Mouse (Mus musculus) kidney, postnatal 0 days (tissue): ENCODE data around the gene Clec2e. TPM values are rescaled to one million over a fixed set of nuclear protein-coding genes. Genes with fewer than 3 reads are reported as not detected.
"Not testable (repeated sequence)": the region's sequence is repeated elsewhere in the genome, so short reads cannot be mapped to it uniquely, and the experiment has no call there.

Experiments
- ATAC-seq: fragments of 200-750 bp; cut with Nextera tagmentation; replicated peaks from 2 replicates; pipeline ENCODE4 v1.8.0; 2017; ENCODE audit warnings: low read depth, moderate number of reproducible peaks, moderate TSS enrichment, moderate library complexity; ENCODE audit not compliant: low FRiP score
- DNase-seq: peaks from one replicate; pipeline ENCODE4 v3.0.0-alpha.2; 2016; ENCODE audit warnings: low spot score
- H3K27ac ChIP-seq: fragments of 300-500 bp; sonication (generic); 2 replicates; pipeline ENCODE4 v1.5.1; 2014; ENCODE audit warnings: mild to moderate bottlenecking
- H3K27me3 ChIP-seq: fragments of 300-500 bp; sonication (generic); 2 replicates; pipeline ENCODE4 v1.6.1; 2014; ENCODE audit warnings: low read length, mixed read lengths; ENCODE audit not compliant: insufficient read depth
- H3K36me3 ChIP-seq: fragments of 300-500 bp; sonication (generic); 2 replicates; pipeline ENCODE4 v1.6.1; 2014; ENCODE audit warnings: low read length, mixed read lengths; ENCODE audit not compliant: insufficient read depth
- H3K4me1 ChIP-seq: fragments of 300-500 bp; sonication (generic); replicated peaks from 2 replicates; pipeline ENCODE4 v1.6.1; 2014; ENCODE audit warnings: antibody characterized with exemption, low read length, mixed read lengths; ENCODE audit not compliant: insufficient read depth
- H3K4me2 ChIP-seq: fragments of 300-500 bp; sonication (generic); 2 replicates; pipeline ENCODE4 v1.6.1; 2014; ENCODE audit warnings: mild to moderate bottlenecking, low read length, moderate library complexity, mixed read lengths
- H3K4me3 ChIP-seq: fragments of 300-500 bp; sonication (generic); replicated peaks from 2 replicates; pipeline ENCODE4 v1.5.1; 2014; ENCODE audit warnings: low read depth, low read length
- H3K9ac ChIP-seq: fragments of 300-500 bp; sonication (generic); 2 replicates; pipeline ENCODE4 v1.6.1; 2014; ENCODE audit warnings: low read depth, low read length
- H3K9me3 ChIP-seq: fragments of 300-500 bp; sonication (generic); replicated peaks from 2 replicates; pipeline ENCODE4 v1.6.1; 2016; ENCODE audit warnings: low read length, inconsistent platforms, mixed read lengths
- CTCF ChIP-seq: IDR thresholded peaks from 2 replicates; pipeline ENCODE4 v1.5.1; 2016; ENCODE audit warnings: antibody characterized with exemption, low read depth, mild to moderate bottlenecking, moderate library complexity
- WGBS: fragments of 180-500 bp; shearing (Covaris S2); extraction: QIAGEN DNeasy Blood & Tissue Kit; methylation state at CpG from one replicate; pipeline ENCODE4 v1.1.7; 2014; 5-methylcytosine and 5-hydroxymethylcytosine counted together
- polyA plus RNA-seq: library from polyadenylated mRNA; unstranded; fragments of >200 nt; fragmentation: Nextera tagmentation; extraction: Ambion mirVana; gene quantifications from 2 replicates; pipeline ENCODE4 v1.2.1, GENCODE M21; 2015

Gene Clec2e
- polyA plus RNA-seq, 1 experiment from 2014 or later = not detected

DNA sequence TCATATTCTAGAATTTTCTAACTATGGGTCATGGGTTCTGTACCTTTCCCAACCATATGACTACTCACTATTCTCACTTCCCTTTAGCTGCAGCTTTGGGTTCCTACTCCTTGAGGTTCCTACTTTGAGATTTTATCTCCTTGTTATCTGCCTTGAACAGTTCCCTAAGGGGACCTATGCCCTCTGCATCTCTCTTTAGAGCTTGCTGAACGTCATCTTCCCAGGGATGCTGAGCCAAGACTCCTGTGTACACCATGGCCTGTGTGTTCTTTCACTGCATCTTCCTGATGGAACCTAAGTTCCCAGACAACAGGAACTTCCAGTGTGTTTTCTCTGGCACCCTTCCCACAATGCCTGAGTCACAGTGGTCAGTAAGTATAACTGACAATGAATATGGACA, 2.8 kb downstream of the Clec2e start:
- Histone ChIP-seq H3K27me3 (no peaks in the 10 kb centered on the region), H3K4me3 (no peak overlapping the region), H3K4me2 (no peak overlapping the region), H3K9ac (no peak overlapping the region), H3K36me3 (no peaks in the 10 kb centered on the region), H3K27ac (no peak overlapping the region), H3K4me1 (no peaks in the 10 kb centered on the region), H3K9me3 (no peaks in the 10 kb centered on the region)
- no peak for TF ChIP-seq CTCF
- 45% methylated on average over 1 of the region's 1 CpGs for WGBS
- no peak for ATAC-seq
- no peak for DNase-seq

GRCm38 (mm10) chr6:129095166-129095565, 5.5 kb downstream of the Clec2e start:
- H3K4me2 ChIP-seq = no peak overlapping the region
- H3K9me3 ChIP-seq = no peaks in the 10 kb centered on the region
- H3K4me3 ChIP-seq = no peak overlapping the region
- H3K9ac ChIP-seq = no peak overlapping the region
- no peaks in the 10 kb centered on the region for H3K27me3 ChIP-seq
- H3K36me3 ChIP-seq = no peaks in the 10 kb centered on the region
- no peak; the same call in 1 of the 2 replicates for ATAC-seq
- DNase-seq = peak; percentile 82
- peak; percentile 76 for TF ChIP-seq CTCF
- no peaks in the 10 kb centered on the region for H3K4me1 ChIP-seq
- no peak overlapping the region for H3K27ac ChIP-seq

- not testable (repeated sequence) for H3K4me3 ChIP-seq, ATAC-seq, H3K27ac ChIP-seq, H3K9me3 ChIP-seq, H3K4me2 ChIP-seq, H3K4me1 ChIP-seq, H3K9ac ChIP-seq, DNase-seq, H3K27me3 ChIP-seq, H3K36me3 ChIP-seq
- WGBS = 95% methylated on average over 8 of the region's 8 CpGs
Observed at GRCm38 (mm10) chr6:129088596-129088995, 12.1 kb downstream of the Clec2e start.

DNA sequence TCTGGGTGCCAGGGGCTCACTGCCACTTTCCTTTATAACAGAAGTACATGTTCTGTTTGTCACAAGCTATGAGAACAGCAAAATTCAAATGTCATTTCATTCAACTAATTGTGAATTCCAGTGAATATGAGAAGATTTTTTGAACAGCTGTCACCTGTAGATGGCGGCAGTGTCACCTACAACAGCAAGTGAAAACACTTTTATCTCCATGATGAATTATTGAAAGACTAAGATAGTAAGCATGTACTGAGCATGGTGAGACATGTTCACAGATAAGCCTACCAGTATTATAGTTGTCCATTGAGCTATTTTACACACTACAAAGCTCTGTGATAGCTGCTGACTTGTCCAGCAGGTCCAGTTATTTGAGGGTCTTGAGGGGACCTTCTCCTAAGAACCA, 12.6 kb downstream of the Clec2e start:
- Histone ChIP-seq H3K4me2 (no peak overlapping the region), H3K9me3 (no peaks in the 10 kb centered on the region), H3K4me1 (no peaks in the 10 kb centered on the region), H3K4me3 (no peak overlapping the region), H3K36me3 (no peaks in the 10 kb centered on the region), H3K27me3 (no peaks in the 10 kb centered on the region), H3K27ac (no peak overlapping the region), H3K9ac (no peak overlapping the region)
- no peak for ATAC-seq
- peak; percentile 65 for TF ChIP-seq CTCF
- 75% methylated on average over 1 of the region's 1 CpGs for WGBS
- peak; percentile 33 for DNase-seq

- H3K4me2 ChIP-seq, DNase-seq, H3K9me3 ChIP-seq, H3K4me1 ChIP-seq, H3K27ac ChIP-seq, H3K27me3 ChIP-seq, H3K9ac ChIP-seq, H3K36me3 ChIP-seq, H3K4me3 ChIP-seq, ATAC-seq: not testable (repeated sequence)
- 79% methylated on average over 2 of the region's 2 CpGs for WGBS
Observed at GRCm38 (mm10) chr6:129086031-129086430, 14.7 kb downstream of the Clec2e start.

DNA sequence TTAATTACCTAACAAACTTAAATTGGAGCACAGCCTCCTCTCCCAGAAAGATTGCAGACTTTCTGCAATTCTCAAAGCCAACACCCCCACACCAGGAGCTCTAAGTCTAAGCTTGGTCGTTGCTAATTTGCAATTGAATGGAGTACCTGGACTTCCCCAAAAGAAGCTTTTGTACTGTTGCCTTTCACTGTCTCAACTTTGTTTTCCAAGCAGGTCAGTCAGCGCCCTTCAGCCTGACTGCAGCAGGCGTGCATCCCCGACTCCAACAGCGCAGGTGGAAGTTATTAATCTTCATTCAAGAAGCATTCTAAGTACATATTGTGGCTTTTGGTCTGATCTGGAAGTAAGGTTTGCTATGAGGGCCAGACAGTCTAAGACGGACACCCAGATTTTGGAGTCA, 15.6 kb downstream of the Clec2e start:
- no peak for DNase-seq
- Histone ChIP-seq H3K4me3 (no peak overlapping the region), H3K4me1 (no peaks in the 10 kb centered on the region), H3K27me3 (no peaks in the 10 kb centered on the region), H3K9me3 (no peaks in the 10 kb centered on the region), H3K4me2 (no peak overlapping the region), H3K36me3 (no peaks in the 10 kb centered on the region), H3K27ac (no peak overlapping the region), H3K9ac (no peak overlapping the region)
- no peak for ATAC-seq
- no peak for TF ChIP-seq CTCF
- WGBS = 86% methylated on average over 6 of the region's 6 CpGs

DNA sequence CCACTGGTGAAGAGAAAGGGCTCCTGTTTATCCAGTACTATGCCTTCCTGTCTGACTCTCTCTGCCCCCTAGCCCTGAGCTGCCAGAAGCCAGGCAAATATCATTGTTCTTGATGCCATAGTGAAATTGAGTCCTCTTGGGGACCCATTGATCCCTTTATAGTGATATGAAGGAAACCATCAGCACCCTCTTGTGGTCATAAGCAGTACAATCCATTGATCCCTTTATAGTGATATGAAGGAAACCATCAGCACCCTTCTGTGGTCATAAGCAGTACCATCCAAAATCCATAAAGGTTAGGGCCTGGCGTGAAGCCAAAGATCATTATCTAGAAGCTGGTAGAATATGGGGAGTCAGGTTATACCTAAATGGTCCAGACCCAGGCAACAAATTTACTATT, 33.7 kb downstream of the Clec2e start:
- no peaks in the 10 kb centered on the region for H3K27me3 ChIP-seq
- H3K9ac ChIP-seq = no peak overlapping the region
- peak; percentile 83 for TF ChIP-seq CTCF
- 49% methylated on average over 1 of the region's 1 CpGs for WGBS
- DNase-seq (peak; percentile 59), ATAC-seq (peak; percentile 33; the same call in 1 of the 2 replicates)
- H3K4me1 ChIP-seq = no peaks in the 10 kb centered on the region
- H3K4me2 ChIP-seq = no peak overlapping the region
- no peak overlapping the region for H3K4me3 ChIP-seq
- H3K36me3 ChIP-seq = no peaks in the 10 kb centered on the region
- H3K27ac ChIP-seq = no peak overlapping the region
- no peaks in the 10 kb centered on the region for H3K9me3 ChIP-seq
